Mouse (Mus musculus): Measurements from ENCODE around the gene Fam83g. TPM values are rescaled to one million over a fixed set of nuclear protein-coding genes. Genes with fewer than 3 reads are reported as not detected.
"Not testable (repeated sequence)": the region's sequence is repeated elsewhere in the genome, so short reads cannot be mapped to it uniquely, and the experiment has no call there.

Gene Fam83g
- not detected for total RNA-seq (2021)
- long read RNA-seq, partial matches to known transcripts: 0 of 1 reads
- long read RNA-seq, other reads (novel, unspliced or antisense): 1 of 1 reads

- no peak for DNase-seq (ENCODE audit: low spot score in 2 of 2)
These were observed at the start of gene Fam83g for GRCm38 (mm10) chr11:61683907-61684731. Gene Fam83g (plus strand): TSS chr11:61684091.

GRCm38 (mm10) chr11:61636309-61636708 is 47.6 kb upstream of the Fam83g start:
- DNase-seq (ENCODE audit: low spot score in 2 of 2): not testable (repeated sequence)

GRCm38 (mm10) chr11:61637413-61637812 is 46.5 kb upstream of the Fam83g start:
- DNase-seq (ENCODE audit: low spot score in 2 of 2): no peak

- no peak for DNase-seq (ENCODE audit: low spot score in 2 of 2)
These were observed 46.0 kb upstream of the Fam83g start for GRCm38 (mm10) chr11:61637856-61638255.

GRCm38 (mm10) chr11:61638764-61639536 is 44.9 kb upstream of the Fam83g start:
- DNase-seq (ENCODE audit: low spot score in 2 of 2): no peak

GRCm38 (mm10) chr11:61639601-61640177 is 44.2 kb upstream of the Fam83g start:
- no peak for DNase-seq (ENCODE audit: low spot score in 2 of 2)

GRCm38 (mm10) chr11:61640585-61640984 is 43.3 kb upstream of the Fam83g start:
- not testable (repeated sequence) for DNase-seq (ENCODE audit: low spot score in 2 of 2)

- no peak for DNase-seq (ENCODE audit: low spot score in 2 of 2)
These were observed 41.8 kb upstream of the Fam83g start for GRCm38 (mm10) chr11:61642106-61642505.

GRCm38 (mm10) chr11:61643184-61643961 is 40.5 kb upstream of the Fam83g start:
- no peak for DNase-seq (ENCODE audit: low spot score in 2 of 2)

GRCm38 (mm10) chr11:61644576-61645326 is 39.1 kb upstream of the Fam83g start:
- DNase-seq (ENCODE audit: low spot score in 2 of 2): peak; percentile 40 to 47

GRCm38 (mm10) chr11:61645357-61645857 is 38.5 kb upstream of the Fam83g start:
- DNase-seq (ENCODE audit: low spot score in 2 of 2): no peak

- DNase-seq (ENCODE audit: low spot score in 2 of 2): no peak
These were observed 37.3 kb upstream of the Fam83g start for GRCm38 (mm10) chr11:61646499-61647039.

- DNase-seq (ENCODE audit: low spot score in 2 of 2): no peak
These were observed 36.6 kb upstream of the Fam83g start for GRCm38 (mm10) chr11:61647110-61647910.

- DNase-seq (ENCODE audit: low spot score in 2 of 2): no peak
These were observed 35.7 kb upstream of the Fam83g start for GRCm38 (mm10) chr11:61647956-61648748.

- DNase-seq (ENCODE audit: low spot score in 2 of 2): peak; percentile 34 to 47
These were observed 35.2 kb upstream of the Fam83g start for GRCm38 (mm10) chr11:61648749-61649115.

GRCm38 (mm10) chr11:61649163-61649580 is 34.7 kb upstream of the Fam83g start:
- no peak for DNase-seq (ENCODE audit: low spot score in 2 of 2)

- DNase-seq (ENCODE audit: low spot score in 2 of 2): no peak
These were observed 34.3 kb upstream of the Fam83g start for GRCm38 (mm10) chr11:61649626-61650025.

All from layer of hippocampus, postnatal 10 days (tissue).